Mouse (Mus musculus): ENCODE measurements around the gene Tmem178. TPM values are rescaled to one million over a fixed set of nuclear protein-coding genes. Genes with fewer than 3 reads are reported as not detected.

Gene Tmem178
- polyA plus RNA-seq, 1 experiment from 2014 or later: 23.1 TPM

DNA sequence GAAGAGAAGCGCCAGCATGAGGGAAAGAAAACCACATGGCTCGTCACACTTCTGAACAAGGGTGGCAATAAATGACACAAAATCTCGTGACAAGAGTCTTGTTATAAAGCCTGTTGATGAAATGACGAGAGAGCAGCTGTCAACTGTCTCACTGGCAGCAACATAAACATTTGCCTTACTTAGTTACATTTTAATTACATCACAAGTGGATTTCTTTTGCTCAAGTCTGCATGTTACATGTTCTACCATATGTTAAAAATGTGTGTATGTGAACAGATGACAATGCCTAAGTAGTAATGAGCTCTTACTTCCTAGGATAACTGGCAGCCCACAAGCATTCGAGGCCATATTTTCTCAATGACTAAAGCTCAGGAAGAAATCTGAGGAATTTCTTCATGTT, 90.9 kb downstream of the Tmem178 start:
- Histone ChIP-seq H3K4me1 (ENCODE audit: insufficient read depth, low read depth, low read length) (no peaks in the 10 kb centered on the region), H3K9ac (replicated peaks; ENCODE audit: low read depth) (no peak overlapping the region), H3K27me3 (replicated peaks; ENCODE audit: insufficient read depth, low read length) (no peaks in the 10 kb centered on the region), H3K4me2 (replicated peaks; ENCODE audit: low read depth, low read length) (no peak overlapping the region), H3K9me3 (ENCODE audit: low read length) (no peaks in the 10 kb centered on the region), H3K27ac (ENCODE audit: low read length) (no peak overlapping the region), H3K36me3 (ENCODE audit: insufficient read depth, low read length) (peaks cover 9% of the 10 kb centered on the region; the same call in 1 of the 2 replicates), H3K4me3 (ENCODE audit: low read depth, low read length) (no peak overlapping the region)
- DNase-seq (ENCODE audit: low spot score) (no peak), ATAC-seq (no peak)
- WGBS: 82% methylated on average over 5 of the region's 5 CpGs
- no peak for TF ChIP-seq CTCF (IDR thresholded peaks at IDR 0.05)
- no peak for TF ChIP-seq EP300 (IDR thresholded peaks at IDR 0.05)

DNA sequence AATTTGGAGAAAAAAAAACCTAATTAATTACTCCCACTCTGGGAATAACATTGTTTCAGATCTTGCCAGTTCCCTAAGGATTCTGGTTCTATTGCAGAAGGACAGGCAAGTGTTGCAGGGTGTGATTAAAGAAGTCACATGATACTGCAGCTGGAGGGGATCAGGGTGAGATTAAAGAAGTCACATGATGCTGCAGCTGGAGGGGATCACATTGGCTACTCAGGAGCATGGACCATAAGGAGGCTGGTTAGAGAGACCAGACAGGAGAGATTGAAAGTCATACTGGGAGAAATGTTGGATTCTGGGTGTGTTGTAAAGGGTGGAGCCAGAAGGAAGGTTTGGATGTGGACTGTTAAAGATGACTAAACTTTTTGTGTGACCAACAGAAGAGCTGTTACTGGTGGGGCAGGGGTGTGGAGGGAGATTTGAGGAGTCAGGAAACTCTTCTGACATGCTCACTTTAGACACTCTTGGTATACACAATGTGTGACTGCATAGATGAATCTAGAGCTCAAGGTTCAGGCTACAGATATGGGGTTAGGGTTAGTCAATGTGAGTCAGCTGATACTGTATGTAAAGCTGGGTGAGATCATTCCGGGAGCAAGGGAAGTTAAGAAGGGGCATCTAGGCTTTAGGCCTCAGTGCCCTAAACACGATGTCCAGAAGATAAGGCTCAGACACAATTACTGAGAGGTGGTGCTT, 94.4 kb downstream of the Tmem178 start:
- ATAC-seq: no peak
- no peak overlapping the region for H3K4me2 ChIP-seq (replicated peaks; ENCODE audit: low read depth, low read length)
- no peaks in the 10 kb centered on the region for H3K4me1 ChIP-seq (ENCODE audit: insufficient read depth, low read depth, low read length)
- TF ChIP-seq CTCF (IDR thresholded peaks at IDR 0.05) (no peak), EP300 (IDR thresholded peaks at IDR 0.05) (no peak)
- no peak overlapping the region for H3K27ac ChIP-seq (ENCODE audit: low read length)
- no peaks in the 10 kb centered on the region for H3K9me3 ChIP-seq (ENCODE audit: low read length)
- DNase-seq (ENCODE audit: low spot score): peak; percentile 16
- H3K27me3 ChIP-seq (replicated peaks; ENCODE audit: insufficient read depth, low read length): no peaks in the 10 kb centered on the region
- WGBS: 91% methylated on average over 2 of the region's 2 CpGs
- H3K9ac ChIP-seq (replicated peaks; ENCODE audit: low read depth): no peak overlapping the region
- H3K36me3 ChIP-seq (ENCODE audit: insufficient read depth, low read length): peaks cover 14% of the 10 kb centered on the region; the same call in 1 of the 2 replicates
- no peak overlapping the region for H3K4me3 ChIP-seq (ENCODE audit: low read depth, low read length)

DNA sequence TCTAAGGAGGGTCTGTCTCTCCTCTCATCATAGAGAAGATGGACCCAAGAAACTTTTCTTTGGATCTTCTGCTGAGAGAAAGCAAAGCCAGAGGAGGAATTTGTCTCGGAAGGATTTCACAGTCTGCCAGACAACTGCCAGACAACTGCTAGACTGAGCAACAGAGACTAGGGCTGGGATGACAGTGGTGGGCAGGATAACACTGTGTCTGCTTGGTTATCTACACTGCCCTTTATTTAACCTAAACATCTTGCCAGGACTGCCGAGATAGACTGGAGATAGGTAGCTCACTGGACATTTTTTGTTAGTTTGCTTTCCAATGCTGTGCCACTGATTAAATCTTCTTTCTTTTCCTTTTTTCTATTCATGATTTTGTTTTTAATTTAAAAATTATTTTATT, 97.2 kb downstream of the Tmem178 start:
- no peaks in the 10 kb centered on the region for H3K9me3 ChIP-seq (ENCODE audit: low read length)
- H3K4me3 ChIP-seq (ENCODE audit: low read depth, low read length): no peak overlapping the region
- TF ChIP-seq CTCF (IDR thresholded peaks at IDR 0.05) (no peak), EP300 (IDR thresholded peaks at IDR 0.05) (no peak)
- WGBS: 60% methylated on average over 2 of the region's 2 CpGs
- ATAC-seq: no peak
- no peaks in the 10 kb centered on the region for H3K4me1 ChIP-seq (ENCODE audit: insufficient read depth, low read depth, low read length)
- no peaks in the 10 kb centered on the region for H3K27me3 ChIP-seq (replicated peaks; ENCODE audit: insufficient read depth, low read length)
- no peak for DNase-seq (ENCODE audit: low spot score)
- H3K27ac ChIP-seq (ENCODE audit: low read length): no peak overlapping the region
- peaks cover 14% of the 10 kb centered on the region; the same call in 1 of the 2 replicates for H3K36me3 ChIP-seq (ENCODE audit: insufficient read depth, low read length)
- H3K4me2 ChIP-seq (replicated peaks; ENCODE audit: low read depth, low read length): no peak overlapping the region
- no peak overlapping the region for H3K9ac ChIP-seq (replicated peaks; ENCODE audit: low read depth)

DNA sequence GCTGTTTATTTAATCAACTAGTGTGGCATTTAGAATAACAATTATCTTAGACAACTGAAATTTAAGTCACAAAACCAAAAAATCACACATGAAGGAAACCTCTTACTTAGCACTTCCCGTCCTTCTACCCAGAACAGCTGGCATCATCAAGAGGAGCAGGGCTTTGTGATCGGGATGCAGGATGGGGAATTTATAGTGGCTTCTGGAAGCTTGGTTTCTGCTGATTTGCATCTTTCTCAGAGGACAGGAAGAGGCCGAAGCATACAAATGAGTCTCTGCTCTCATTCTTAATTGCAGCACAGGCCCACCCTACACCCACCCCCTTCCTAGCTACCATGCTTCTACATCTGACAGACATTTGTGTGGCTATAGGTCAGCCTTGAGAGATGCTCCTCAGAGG, 99.9 kb downstream of the Tmem178 start:
- H3K36me3 ChIP-seq (ENCODE audit: insufficient read depth, low read length): 0 out of 2 replicates have a peak, but pooled peaks cover 10% of the 10 kb centered on the region
- no peak for ATAC-seq
- DNase-seq (ENCODE audit: low spot score): no peak
- H3K27me3 ChIP-seq (replicated peaks; ENCODE audit: insufficient read depth, low read length): no peaks in the 10 kb centered on the region
- 85% methylated on average over 3 of the region's 3 CpGs for WGBS
- H3K4me3 ChIP-seq (ENCODE audit: low read depth, low read length): no peak overlapping the region
- no peaks in the 10 kb centered on the region for H3K4me1 ChIP-seq (ENCODE audit: insufficient read depth, low read depth, low read length)
- no peak overlapping the region for H3K9ac ChIP-seq (replicated peaks; ENCODE audit: low read depth)
- H3K9me3 ChIP-seq (ENCODE audit: low read length): no peaks in the 10 kb centered on the region
- TF ChIP-seq EP300 (IDR thresholded peaks at IDR 0.05) (no peak), CTCF (IDR thresholded peaks at IDR 0.05) (no peak)
- H3K4me2 ChIP-seq (replicated peaks; ENCODE audit: low read depth, low read length): no peak overlapping the region
- H3K27ac ChIP-seq (ENCODE audit: low read length): no peak overlapping the region

DNA sequence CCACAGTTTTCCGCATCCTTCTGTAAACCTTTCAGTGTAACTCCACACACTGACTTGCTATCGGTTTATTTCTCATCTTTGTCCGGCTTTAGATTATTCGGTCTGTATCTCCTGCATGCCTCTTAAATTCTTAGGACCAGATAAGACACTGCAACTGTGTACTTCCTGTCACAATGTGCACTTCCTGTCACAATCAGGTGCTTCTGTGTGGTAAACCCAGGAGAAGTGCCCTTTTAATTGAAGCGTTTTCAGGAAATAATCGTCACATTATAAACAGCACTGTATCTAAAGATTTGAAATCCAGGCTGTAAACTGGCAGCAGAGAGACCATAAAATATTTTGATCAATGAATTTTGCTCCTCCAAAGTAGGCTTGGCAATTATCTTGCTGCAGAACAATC, 100.7 kb downstream of the Tmem178 start:
- no peak overlapping the region for H3K4me3 ChIP-seq (ENCODE audit: low read depth, low read length)
- H3K9ac ChIP-seq (replicated peaks; ENCODE audit: low read depth): no peak overlapping the region
- TF ChIP-seq EP300 (IDR thresholded peaks at IDR 0.05) (no peak), CTCF (IDR thresholded peaks at IDR 0.05) (no peak)
- no peaks in the 10 kb centered on the region for H3K27me3 ChIP-seq (replicated peaks; ENCODE audit: insufficient read depth, low read length)
- H3K27ac ChIP-seq (ENCODE audit: low read length): no peak overlapping the region
- WGBS: 80% methylated on average over 6 of the region's 6 CpGs
- ATAC-seq: no peak
- H3K9me3 ChIP-seq (ENCODE audit: low read length): no peaks in the 10 kb centered on the region
- H3K4me2 ChIP-seq (replicated peaks; ENCODE audit: low read depth, low read length): no peak overlapping the region
- peaks cover 10% of the 10 kb centered on the region; the same call in 1 of the 2 replicates for H3K36me3 ChIP-seq (ENCODE audit: insufficient read depth, low read length)
- no peaks in the 10 kb centered on the region for H3K4me1 ChIP-seq (ENCODE audit: insufficient read depth, low read depth, low read length)
- DNase-seq (ENCODE audit: low spot score): no peak

DNA sequence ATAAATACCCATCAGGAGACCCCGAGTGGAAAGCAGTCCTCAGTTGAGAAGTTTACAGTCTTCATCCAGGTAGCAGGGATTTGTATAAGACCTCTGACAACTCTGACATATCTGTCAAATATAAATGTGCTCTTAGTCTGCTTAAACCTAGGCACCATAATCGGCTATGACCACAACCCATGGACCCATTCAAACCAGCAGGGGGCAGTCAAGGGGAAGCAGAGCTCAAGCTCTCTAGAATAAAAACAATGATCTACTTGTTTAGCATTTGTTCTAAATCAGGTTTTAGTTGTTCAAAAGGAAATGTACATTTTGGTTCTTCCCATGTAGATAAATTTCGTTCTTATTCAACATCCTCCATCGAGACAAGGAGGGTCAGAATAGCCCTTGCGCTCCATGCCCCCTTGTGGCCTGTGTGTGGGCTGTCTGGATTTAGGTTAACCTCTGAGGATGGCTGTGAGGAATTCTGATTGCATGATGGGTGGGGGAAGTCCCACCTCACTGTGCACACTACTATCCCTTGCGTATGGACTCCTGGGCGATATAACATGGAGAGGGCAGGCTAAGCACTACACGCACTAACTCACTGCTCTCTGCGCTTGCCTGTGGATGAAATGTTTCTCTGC, 101.2 kb downstream of the Tmem178 start:
- DNase-seq (ENCODE audit: low spot score) (peak; percentile 29), ATAC-seq (no peak)
- Histone ChIP-seq H3K4me3 (ENCODE audit: low read depth, low read length) (no peak overlapping the region), H3K27me3 (replicated peaks; ENCODE audit: insufficient read depth, low read length) (no peaks in the 10 kb centered on the region), H3K9me3 (ENCODE audit: low read length) (no peaks in the 10 kb centered on the region), H3K27ac (ENCODE audit: low read length) (no peak overlapping the region), H3K4me2 (replicated peaks; ENCODE audit: low read depth, low read length) (no peak overlapping the region), H3K4me1 (ENCODE audit: insufficient read depth, low read depth, low read length) (no peaks in the 10 kb centered on the region), H3K9ac (replicated peaks; ENCODE audit: low read depth) (no peak overlapping the region), H3K36me3 (ENCODE audit: insufficient read depth, low read length) (peaks cover 10% of the 10 kb centered on the region; the same call in 1 of the 2 replicates)
- peak; percentile 63 for TF ChIP-seq CTCF (IDR thresholded peaks at IDR 0.05)
- no peak for TF ChIP-seq EP300 (IDR thresholded peaks at IDR 0.05)
- WGBS: 85% methylated on average over 9 of the region's 9 CpGs
